Mouse (Mus musculus): ENCODE measurements at regions not wholly inside any gene's neighbourhood (a gene's known extent, or its start where the extent isn't known, plus 50 kb on each side); places are given as distances from the start of the nearest gene placed in this dataset.

- no peak for DNase-seq
Observed at GRCm38 (mm10) chr13:51899319-51900042, 53.0 kb downstream of the Gadd45g start.

- no peak for DNase-seq
Observed at GRCm38 (mm10) chr13:51900043-51900440, 53.6 kb downstream of the Gadd45g start.

GRCm38 (mm10) chr13:51902482-51903285 is 56.2 kb downstream of the Gadd45g start:
- DNase-seq: peak; percentile 85

GRCm38 (mm10) chr13:51903324-51903939 is 57.0 kb downstream of the Gadd45g start:
- DNase-seq: no peak

- DNase-seq: no peak
Observed at GRCm38 (mm10) chr13:51905270-51905669, 58.8 kb downstream of the Gadd45g start.

- no peak for DNase-seq
Observed at GRCm38 (mm10) chr13:51906103-51906502, 59.6 kb downstream of the Gadd45g start.

GRCm38 (mm10) chr13:51908514-51908913 is 62.0 kb downstream of the Gadd45g start:
- no peak for DNase-seq

GRCm38 (mm10) chr13:51911296-51911998 is 65.0 kb downstream of the Gadd45g start:
- no peak for DNase-seq

GRCm38 (mm10) chr13:51912477-51912876 is 66.0 kb downstream of the Gadd45g start:
- DNase-seq: no peak

GRCm38 (mm10) chr13:51912994-51913393 is 66.5 kb downstream of the Gadd45g start:
- DNase-seq: no peak

GRCm38 (mm10) chr13:51916666-51917240 is 70.3 kb downstream of the Gadd45g start:
- DNase-seq: no peak

- DNase-seq: no peak
Observed at GRCm38 (mm10) chr13:51917658-51918057, 71.2 kb downstream of the Gadd45g start.

GRCm38 (mm10) chr13:51918108-51918507 is 71.6 kb downstream of the Gadd45g start:
- DNase-seq: no peak

GRCm38 (mm10) chr13:51918781-51919170 is 72.3 kb downstream of the Gadd45g start:
- no peak for DNase-seq

- DNase-seq: no peak
Observed at GRCm38 (mm10) chr13:51919171-51919793, 72.8 kb downstream of the Gadd45g start.

GRCm38 (mm10) chr13:51919937-51920336 is 73.5 kb downstream of the Gadd45g start:
- DNase-seq: no peak

- DNase-seq: no peak
Observed at GRCm38 (mm10) chr13:51920511-51921351, 74.3 kb downstream of the Gadd45g start.

GRCm38 (mm10) chr13:51921550-51921949 is 75.1 kb downstream of the Gadd45g start:
- DNase-seq: no peak

GRCm38 (mm10) chr13:51926764-51927163 is 80.3 kb downstream of the Gadd45g start:
- DNase-seq: no peak

GRCm38 (mm10) chr13:51929730-51930129 is 83.3 kb downstream of the Gadd45g start:
- DNase-seq: no peak

- peak; percentile 82 for DNase-seq
Observed at GRCm38 (mm10) chr13:51930301-51930747, 83.8 kb downstream of the Gadd45g start.
